Mouse (Mus musculus) layer of hippocampus, adult 2 months (tissue): Measurements from ENCODE around the gene Pdgfa. TPM values are rescaled to one million over a fixed set of nuclear protein-coding genes. Genes with fewer than 3 reads are reported as not detected.

ENCODE experiments used
- DNase-seq, 2 experiments: peaks; one replicate each; pipeline ENCODE4 v3.0.0; 2022; ENCODE audit warnings: low spot score in 2 of 2
- H3K27ac ChIP-seq: fragments of 200-600 bp; 2 replicates; pipeline ENCODE4 v1.8.1; 2022
- H3K4me3 ChIP-seq: fragments of 200-600 bp; 2 replicates; pipeline ENCODE4 v1.8.1; 2022; ENCODE audit warnings: mild to moderate bottlenecking
- CTCF ChIP-seq: fragments of 200-600 bp; conservative IDR thresholded peaks from 2 replicates; pipeline ENCODE4 v1.8.1; 2022; ENCODE audit warnings: antibody characterized with exemption, mild to moderate bottlenecking, moderate library complexity
- total RNA-seq, 2 experiments: library from RNA; stranded (reverse); gene quantifications; 2 replicates each; pipeline ENCODE4 v1.2.3; 2021

The Pdgfa gene
- total RNA-seq, 2 experiments from 2014 or later = 37.5 to 41.3 TPM

GRCm38 (mm10) chr5:139010649-139011048 is 13.5 kb upstream of the Pdgfa start:
- no peak overlapping the region for H3K4me3 ChIP-seq
- no peak overlapping the region for H3K27ac ChIP-seq

GRCm38 (mm10) chr5:139007141-139007775 is 10.1 kb upstream of the Pdgfa start:
- H3K27ac ChIP-seq = no peak overlapping the region
- DNase-seq = no peak
- no peak overlapping the region for H3K4me3 ChIP-seq
- TF ChIP-seq CTCF = peak; percentile 72

More at GRCm38 (mm10) chr5:139010649-139011048, 13.5 kb upstream of the Pdgfa start:
- TF ChIP-seq CTCF = no peak
- no peak for DNase-seq

GRCm38 (mm10) chr5:139004588-139004987 is 7.4 kb upstream of the Pdgfa start:
- DNase-seq = no peak
- H3K4me3 ChIP-seq = no peak overlapping the region
- TF ChIP-seq CTCF = no peak
- H3K27ac ChIP-seq = no peak overlapping the region

GRCm38 (mm10) chr5:138999716-139000115 is 2.5 kb upstream of the Pdgfa start:
- H3K27ac ChIP-seq = no peak overlapping the region
- TF ChIP-seq CTCF = no peak
- DNase-seq = no peak
- no peak overlapping the region for H3K4me3 ChIP-seq

GRCm38 (mm10) chr5:138997936-138998580 is 888 bp upstream of the Pdgfa start:
- peak overlapping the region; percentile 76 for H3K4me3 ChIP-seq
- DNase-seq = peak in 1 of 2 experiments; percentile 35
- H3K27ac ChIP-seq = peak overlapping the region; percentile 88; the same call in 1 of the 2 replicates
- TF ChIP-seq CTCF = no peak

- peak; percentile 70 for TF ChIP-seq CTCF
- DNase-seq = peak in 1 of 2 experiments; percentile 29
- Histone ChIP-seq H3K27ac (peak overlapping the region; percentile 88), H3K4me3 (peak overlapping the region; percentile 76)
Observed at GRCm38 (mm10) chr5:138996322-138997073, 672 bp downstream of the Pdgfa start.

- peak overlapping the region; percentile 88 for H3K27ac ChIP-seq
- DNase-seq = peak; percentile 43 to 47
- H3K4me3 ChIP-seq = peak overlapping the region; percentile 76
- TF ChIP-seq CTCF = no peak
Observed at GRCm38 (mm10) chr5:138995721-138996311, 1.4 kb downstream of the Pdgfa start.

GRCm38 (mm10) chr5:138994786-138995720 is 2.1 kb downstream of the Pdgfa start:
- peak overlapping the region; percentile 98 for H3K27ac ChIP-seq
- DNase-seq = peak; percentile 77 to 78
- peak overlapping the region; percentile 76 for H3K4me3 ChIP-seq
- TF ChIP-seq CTCF = peak; percentile 30; the same call in 1 of the 2 replicates

- DNase-seq = peak in 1 of 2 experiments; percentile 18
Observed at GRCm38 (mm10) chr5:138994108-138994785, 2.9 kb downstream of the Pdgfa start.

GRCm38 (mm10) chr5:138993371-138994107 is 3.6 kb downstream of the Pdgfa start:
- TF ChIP-seq CTCF = no peak

More at GRCm38 (mm10) chr5:138994108-138994785, 2.9 kb downstream of the Pdgfa start:
- Histone ChIP-seq H3K4me3 (peak overlapping the region; percentile 75), H3K27ac (peak overlapping the region; percentile 98)
- no peak for TF ChIP-seq CTCF

More at GRCm38 (mm10) chr5:138993371-138994107, 3.6 kb downstream of the Pdgfa start:
- Histone ChIP-seq H3K4me3 (peak overlapping the region; percentile 75), H3K27ac (peak overlapping the region; percentile 98)
- DNase-seq = no peak
